Mouse (Mus musculus) adrenal gland, adult (tissue): ENCODE data around the gene Pde3a.
A peak's percentile ranks its signal among the peaks of the same experiment; 100 is the strongest.

Source experiments
- DNase-seq, 2 experiments: peaks; one replicate each; pipeline ENCODE4 v3.0.0; 2022 to 2023; ENCODE audit warnings: low spot score in 1 of 2; ENCODE audit not compliant: inconsistent age in 2 of 2

Pde3a gene

GRCm38 (mm10) chr6:141321253-141321652 is 72.2 kb downstream of the Pde3a start:
- no peak for DNase-seq

- DNase-seq: no peak
These were observed 73.9 kb downstream of the Pde3a start for GRCm38 (mm10) chr6:141322961-141323360.

- DNase-seq: peak in 1 of 2 experiments; percentile 64
These were observed 78.1 kb downstream of the Pde3a start for GRCm38 (mm10) chr6:141327134-141327533.

- no peak for DNase-seq
These were observed 79.0 kb downstream of the Pde3a start for GRCm38 (mm10) chr6:141328071-141328470.

GRCm38 (mm10) chr6:141331464-141331863 is 82.4 kb downstream of the Pde3a start:
- DNase-seq: no peak

- no peak for DNase-seq
These were observed 83.6 kb downstream of the Pde3a start for GRCm38 (mm10) chr6:141332613-141333165.

GRCm38 (mm10) chr6:141333245-141333644 is 84.2 kb downstream of the Pde3a start:
- peak; percentile 71 to 91 for DNase-seq

GRCm38 (mm10) chr6:141335878-141336277 is 86.8 kb downstream of the Pde3a start:
- no peak for DNase-seq

GRCm38 (mm10) chr6:141336438-141336837 is 87.4 kb downstream of the Pde3a start:
- no peak for DNase-seq

- DNase-seq: peak; percentile 11 to 60
These were observed 88.6 kb downstream of the Pde3a start for GRCm38 (mm10) chr6:141337673-141338072.

- DNase-seq: no peak
These were observed 92.3 kb downstream of the Pde3a start for GRCm38 (mm10) chr6:141341385-141341784.

GRCm38 (mm10) chr6:141347870-141348269 is 98.8 kb downstream of the Pde3a start:
- DNase-seq: no peak

- DNase-seq: no peak
These were observed 99.5 kb downstream of the Pde3a start for GRCm38 (mm10) chr6:141348542-141348941.

GRCm38 (mm10) chr6:141350261-141350660 is 101.2 kb downstream of the Pde3a start:
- no peak for DNase-seq

- no peak for DNase-seq
These were observed 103.2 kb downstream of the Pde3a start for GRCm38 (mm10) chr6:141352277-141352676.

GRCm38 (mm10) chr6:141363664-141364063 is 114.6 kb downstream of the Pde3a start:
- no peak for DNase-seq

GRCm38 (mm10) chr6:141367037-141367436 is 118.0 kb downstream of the Pde3a start:
- DNase-seq: peak in 1 of 2 experiments; percentile 27

GRCm38 (mm10) chr6:141372697-141373096 is 123.6 kb downstream of the Pde3a start:
- DNase-seq: peak in 1 of 2 experiments; percentile 38

- DNase-seq: no peak
These were observed 125.5 kb downstream of the Pde3a start for GRCm38 (mm10) chr6:141374469-141375057.

GRCm38 (mm10) chr6:141375155-141375554 is 126.1 kb downstream of the Pde3a start:
- DNase-seq: no peak

GRCm38 (mm10) chr6:141380927-141381326 is 131.9 kb downstream of the Pde3a start:
- DNase-seq: peak; percentile 20 to 38

- DNase-seq: peak; percentile 25 to 47
These were observed 132.4 kb downstream of the Pde3a start for GRCm38 (mm10) chr6:141381473-141381872.

- no peak for DNase-seq
These were observed 132.9 kb downstream of the Pde3a start for GRCm38 (mm10) chr6:141381881-141382370.
